Mouse (Mus musculus): ENCODE measurements around the gene Hsp90ab1.

Gene Hsp90ab1

GRCm38 (mm10) chr17:45578843-45579242 lies 5.8 kb upstream of the Hsp90ab1 start:
- peak; percentile 59 for DNase-seq

DNA sequence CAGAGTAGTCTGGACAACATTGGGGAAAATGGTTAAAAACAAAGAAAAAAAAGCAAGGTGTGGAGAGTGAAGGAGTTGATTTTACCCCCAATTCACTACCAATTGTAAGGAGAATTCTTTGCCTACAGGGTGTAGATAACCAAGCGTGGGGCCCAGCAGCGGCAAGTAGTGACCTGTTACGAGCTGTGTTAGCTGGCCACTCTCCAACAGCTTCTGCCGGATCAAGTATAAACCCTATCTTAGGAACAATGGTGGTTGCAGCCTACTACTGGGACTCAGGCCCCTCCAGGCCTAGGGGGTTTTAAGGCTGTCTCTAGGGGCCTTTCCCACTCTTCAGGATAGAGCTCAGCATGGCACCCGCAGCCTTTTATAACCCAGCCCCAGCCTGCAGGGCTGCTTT lies 5.2 kb upstream of the Hsp90ab1 start:
- DNase-seq: no peak

DNA sequence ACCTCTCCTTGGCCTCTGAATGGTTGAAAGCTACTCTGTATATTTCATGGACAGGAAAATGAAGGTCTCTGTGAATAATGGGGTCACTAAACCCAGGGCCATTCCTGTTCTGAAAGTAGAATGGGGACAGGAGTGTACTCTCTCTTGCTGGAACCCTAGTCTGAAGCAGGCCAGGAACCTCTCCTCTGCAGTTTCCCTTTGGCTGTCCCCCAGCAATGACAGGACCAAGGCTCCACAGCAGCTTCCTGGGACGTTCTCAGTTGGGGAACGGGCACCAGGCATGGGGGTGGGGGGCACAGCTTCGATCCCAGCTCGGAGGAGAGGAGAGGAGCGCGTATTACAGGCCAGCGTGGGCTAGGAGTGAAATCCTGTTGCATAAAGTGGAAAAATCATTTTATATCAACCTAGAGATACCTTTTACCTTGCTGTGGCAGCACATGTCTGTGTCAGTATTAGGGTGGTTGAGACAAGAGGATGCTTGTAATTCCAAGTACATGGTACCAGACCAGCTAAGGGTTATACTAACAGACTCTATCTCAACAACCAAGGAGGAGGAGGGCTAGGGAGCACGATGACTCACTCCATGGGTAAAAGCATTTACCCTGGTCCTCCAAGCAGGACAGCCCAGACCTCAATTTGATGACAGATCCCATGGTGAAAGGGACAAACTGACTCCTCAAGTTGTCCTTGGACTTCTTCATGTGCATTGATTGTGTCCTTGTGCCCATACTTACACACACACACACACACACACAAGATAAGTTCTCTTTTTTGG lies 2.2 kb upstream of the Hsp90ab1 start:
- no peak for DNase-seq

GRCm38 (mm10) chr17:45574129-45574761 lies 1.2 kb upstream of the Hsp90ab1 start:
- DNase-seq: peak; percentile 84

DNA sequence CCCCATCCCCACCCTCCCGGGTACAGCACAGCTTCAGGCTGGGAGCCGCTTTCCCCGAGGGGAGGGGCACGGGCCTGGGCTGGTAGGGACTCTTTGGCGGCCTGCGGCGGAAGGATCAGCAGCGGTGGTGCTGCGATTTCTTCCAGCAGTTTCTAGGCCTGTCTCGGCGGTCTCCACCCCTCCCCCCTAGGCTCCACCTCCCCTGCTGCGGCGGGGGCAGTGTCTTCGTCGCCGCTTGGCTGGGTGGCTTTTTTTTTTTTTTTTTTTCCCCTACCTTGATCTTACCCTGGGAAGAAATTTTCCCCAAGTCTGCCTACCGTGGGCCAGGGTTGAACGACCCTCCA lies 681 bp upstream of the Hsp90ab1 start:
- peak; percentile 99 for DNase-seq

GRCm38 (mm10) chr17:45572103-45573086 lies 676 bp downstream of the Hsp90ab1 start:
- DNase-seq: peak; percentile 81

- no peak for DNase-seq
These were observed 3.1 kb downstream of the Hsp90ab1 start for GRCm38 (mm10) chr17:45569999-45570398.

- no peak for DNase-seq
These were observed 4.1 kb downstream of the Hsp90ab1 start for GRCm38 (mm10) chr17:45568990-45569389.

DNA sequence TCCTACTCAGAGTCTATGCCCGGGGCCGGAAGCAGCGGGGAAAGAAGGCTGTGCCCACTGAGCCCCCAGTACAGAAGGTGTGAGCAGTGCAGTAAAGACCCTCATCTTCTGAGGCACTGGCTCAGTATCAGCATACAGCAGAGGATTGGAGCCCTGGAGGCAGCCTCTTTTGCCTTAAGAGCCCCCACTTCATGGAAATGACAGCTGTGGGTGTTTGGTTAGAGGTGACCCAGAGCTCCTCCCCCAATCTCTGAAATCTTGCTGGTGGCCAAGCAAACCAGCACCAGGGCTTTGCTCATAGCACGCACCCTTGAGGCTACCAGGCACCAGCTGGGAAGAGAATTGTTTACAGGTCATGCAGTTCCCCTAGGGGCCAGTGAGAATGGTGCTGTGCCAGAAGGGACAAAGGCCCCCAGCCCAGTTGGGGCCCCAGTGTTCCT lies 5.9 kb downstream of the Hsp90ab1 start:
- DNase-seq: no peak

- DNase-seq: no peak
These were observed 6.5 kb downstream of the Hsp90ab1 start for GRCm38 (mm10) chr17:45566360-45567161.

- no peak for DNase-seq
These were observed 7.1 kb downstream of the Hsp90ab1 start for GRCm38 (mm10) chr17:45566031-45566359.

DNA sequence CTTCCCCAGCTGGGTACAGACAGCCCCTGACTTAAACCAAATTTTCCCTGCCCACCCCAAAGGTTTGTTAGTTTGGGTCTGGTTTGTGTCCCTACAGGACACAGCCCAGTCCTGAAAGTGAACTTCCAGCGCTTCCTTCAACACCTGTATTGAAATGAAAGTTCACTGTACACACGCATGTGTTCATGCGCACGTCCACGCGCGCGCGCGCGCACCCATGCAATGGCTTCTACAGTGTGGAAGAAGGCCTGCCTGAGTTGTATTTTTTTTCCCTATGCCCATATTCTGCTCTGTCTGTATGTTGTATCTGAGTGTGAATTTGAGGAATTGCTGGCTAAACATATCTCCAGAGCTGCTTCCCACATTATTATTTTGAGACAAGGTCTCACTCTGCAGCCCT lies 8.0 kb downstream of the Hsp90ab1 start:
- no peak for DNase-seq

DNA sequence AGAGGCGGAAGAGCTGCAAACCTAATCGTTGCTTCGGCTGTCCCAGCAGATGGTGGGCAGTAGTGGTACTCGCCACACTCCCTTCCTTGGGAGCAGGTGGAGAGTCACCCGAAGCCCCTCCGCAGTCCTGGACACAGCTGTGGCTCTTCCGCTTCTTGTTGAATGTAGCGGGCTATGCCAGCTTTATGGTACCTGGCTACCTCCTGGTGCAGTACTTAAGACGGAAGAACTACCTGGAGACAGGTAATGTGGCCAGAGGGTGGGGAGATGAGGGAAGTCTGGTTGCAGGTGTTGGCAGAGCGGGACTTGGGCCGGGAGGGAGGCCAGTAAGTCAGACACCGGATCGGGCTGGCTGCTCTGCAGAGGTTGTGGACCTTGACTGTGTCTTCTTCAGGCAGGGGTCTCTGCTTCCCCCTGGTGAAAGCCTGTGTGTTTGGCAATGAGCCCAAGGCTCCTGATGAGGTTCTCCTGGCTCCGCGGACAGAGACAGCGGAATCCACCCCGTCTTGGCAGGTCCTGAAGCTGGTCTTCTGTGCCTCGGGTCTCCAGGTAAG lies 8.5 kb downstream of the Hsp90ab1 start:
- DNase-seq: no peak

GRCm38 (mm10) chr17:45563655-45564530 lies 9.2 kb downstream of the Hsp90ab1 start, which contains the start of gene Slc35b2:
Gene Slc35b2, plus strand, starts transcription at chr17:45563874.
- peak; percentile 93 for DNase-seq

GRCm38 (mm10) chr17:45563216-45563615 lies 9.9 kb downstream of the Hsp90ab1 start:
- no peak for DNase-seq

- no peak for DNase-seq
These were observed 13.1 kb downstream of the Hsp90ab1 start for GRCm38 (mm10) chr17:45559732-45560525.

DNA sequence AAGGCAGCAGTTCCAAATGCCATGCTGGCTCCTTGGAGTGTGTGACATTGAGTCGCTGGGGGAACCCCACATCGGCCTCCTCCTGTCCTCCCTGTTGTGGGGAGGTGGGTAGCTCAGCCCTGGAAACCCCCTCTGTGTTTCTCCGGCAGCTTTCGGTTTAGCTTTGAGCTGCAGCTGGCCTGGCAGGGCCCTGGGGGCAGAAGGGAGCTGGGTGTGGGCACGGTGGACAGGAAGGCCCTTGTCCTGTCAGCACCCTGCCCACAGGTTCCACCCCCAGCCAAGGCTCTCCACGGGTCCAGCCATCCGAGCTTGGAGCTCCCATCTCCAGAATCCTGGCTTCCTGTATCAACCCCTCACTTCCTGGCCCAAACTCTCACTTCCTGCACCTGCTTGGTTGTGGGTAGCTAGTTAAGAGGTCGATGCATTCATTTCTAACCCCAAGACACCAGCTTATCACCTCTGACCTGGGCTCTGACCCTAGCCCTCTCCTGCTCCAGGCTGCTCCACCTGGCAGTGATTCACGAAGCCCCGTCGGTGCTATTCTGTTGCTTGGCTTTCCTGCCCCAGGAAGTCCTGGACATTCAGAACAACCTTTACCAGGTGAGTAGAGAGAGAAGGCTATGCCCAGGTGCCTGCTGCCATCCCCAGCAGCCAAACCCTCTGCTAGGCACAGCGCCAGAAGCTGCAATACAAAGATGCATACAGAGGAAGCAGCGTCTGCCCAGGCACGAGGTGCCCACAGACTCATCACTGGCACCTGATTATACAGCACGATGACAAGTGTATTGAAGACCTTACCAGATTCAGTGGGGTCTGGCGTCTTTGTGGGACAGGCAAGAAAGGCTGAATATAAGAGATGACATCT lies 14.8 kb downstream of the Hsp90ab1 start:
- DNase-seq: peak; percentile 62

GRCm38 (mm10) chr17:45557246-45557824 lies 15.7 kb downstream of the Hsp90ab1 start:
- peak; percentile 66 for DNase-seq
